7 mouse cellular contexts compared by ENCODE assay signal in the genomic region with DNA sequence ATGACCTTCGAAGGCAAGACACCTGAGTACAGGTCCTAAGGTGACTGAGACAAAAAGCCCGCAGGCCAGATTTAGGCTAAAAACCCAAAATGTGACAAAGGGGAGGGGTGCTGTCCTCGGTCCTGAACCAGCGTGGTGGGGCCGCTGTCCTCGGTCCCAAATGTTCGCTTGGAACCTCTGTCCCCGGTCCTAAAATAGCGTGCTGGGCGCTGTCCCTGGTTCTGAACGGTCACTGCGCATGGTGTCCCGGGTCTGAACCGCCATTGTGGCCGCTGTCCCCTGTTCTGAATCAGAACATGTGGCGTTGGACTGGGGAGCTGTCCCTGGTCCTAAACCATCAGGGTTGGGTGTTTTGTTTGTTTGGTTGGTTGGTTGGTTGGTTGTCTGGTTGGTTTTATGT.
DNase-seq lines count a peak whose midpoint lies in the region; ATAC-seq lines count a peak whose summit lies in the region.

No protein-coding gene starts in this region.

- no peak overlapping the region for H3K9ac ChIP-seq in intestine, embryonic 15.5 days
- H3K9ac ChIP-seq in midbrain, embryonic 14.5 days (replicated peaks; ENCODE audit: low read length): no peak overlapping the region

- DNase-seq in adipocyte (ENCODE audit: low spot score): peak; percentile 55
- DNase-seq in c-Kit-positive CD71-positive TER-119-negative erythroid progenitor cells, embryonic 14.5 days (ENCODE audit: low read depth): peak; percentile 56
- DNase-seq in gastrocnemius, postnatal 4 days (ENCODE audit: low spot score in 2 of 2): peak; percentile 77 to 90
- DNase-seq in left cerebral cortex, postnatal 4 days: peak; percentile 71
- DNase-seq in midbrain, embryonic 14.5 days: peak; percentile 75
- peak; percentile 28 for DNase-seq in thymus, postnatal 14 days

- intact Hi-C loops in left cerebral cortex, postnatal 4 days (cut with DNase I): no loop called here

- WGBS in intestine, embryonic 15.5 days: 8% methylated on average over 16 of the region's 16 CpGs
- WGBS in midbrain, embryonic 14.5 days: 8% methylated on average over 16 of the region's 16 CpGs

- ATAC-seq in intestine, embryonic 15.5 days: peak; percentile 94
- no peak for ATAC-seq in midbrain, embryonic 14.5 days (ENCODE audit: low FRiP score, low TSS enrichment)

- H3K4me1 ChIP-seq in intestine, embryonic 15.5 days (replicated peaks): no peaks in the 10 kb centered on the region
- H3K4me1 ChIP-seq in midbrain, embryonic 14.5 days (ENCODE audit: control insufficient read depth, insufficient read depth, low read length): peaks cover 9% of the 10 kb centered on the region

- H3K27ac ChIP-seq in intestine, embryonic 15.5 days: no peak overlapping the region
- no peak overlapping the region for H3K27ac ChIP-seq in midbrain, embryonic 14.5 days (replicated peaks; ENCODE audit: low read depth, low read length)

- H3K4me2 ChIP-seq in intestine, embryonic 15.5 days (replicated peaks): no peak overlapping the region
- no peak overlapping the region for H3K4me2 ChIP-seq in midbrain, embryonic 14.5 days (ENCODE audit: low read length)

- no peaks in the 10 kb centered on the region for H3K9me3 ChIP-seq in intestine, embryonic 15.5 days
- H3K9me3 ChIP-seq in midbrain, embryonic 14.5 days (ENCODE audit: control insufficient read depth, low read length): no peaks in the 10 kb centered on the region

- H3K4me3 ChIP-seq in intestine, embryonic 15.5 days (replicated peaks): no peak overlapping the region
- H3K4me3 ChIP-seq in midbrain, embryonic 14.5 days (replicated peaks; ENCODE audit: low read depth, low read length): no peak overlapping the region

- H3K36me3 ChIP-seq in intestine, embryonic 15.5 days: no peaks in the 10 kb centered on the region
- no peaks in the 10 kb centered on the region for H3K36me3 ChIP-seq in midbrain, embryonic 14.5 days (ENCODE audit: control insufficient read depth, insufficient read depth, low read length)

- no peaks in the 10 kb centered on the region for H3K27me3 ChIP-seq in intestine, embryonic 15.5 days (replicated peaks)
- no peaks in the 10 kb centered on the region for H3K27me3 ChIP-seq in midbrain, embryonic 14.5 days (ENCODE audit: control insufficient read depth, insufficient read depth, low read length)

Comparison
In these comparisons a context has a peak if more than half of its experiments do, and no peak if none do; other contexts are left out.
1. DNase-seq: peak in every context shown above with its lines; median percentile 84 in gastrocnemius, postnatal 4 days; 75 in midbrain, embryonic 14.5 days; 71 in left cerebral cortex, postnatal 4 days; 56 in c-Kit-positive CD71-positive TER-119-negative erythroid progenitor cells, embryonic 14.5 days; 55 in adipocyte; 28 in thymus, postnatal 14 days.